Mouse (Mus musculus) cerebellum, adult 2 months (tissue): ENCODE data around the gene Rhog. TPM values are rescaled to one million over a fixed set of nuclear protein-coding genes. Genes with fewer than 3 reads are reported as not detected.
A peak's percentile ranks its signal among the peaks of the same experiment; 100 is the strongest.

Experiments used
- DNase-seq, 2 experiments: peaks; one replicate each; pipeline ENCODE4 v3.0.0; 2021
- H3K27ac ChIP-seq: fragments of 200-500 bp; 2 replicates; pipeline ENCODE4 v1.5.1; 2012; ENCODE audit warnings: low read length, control low read depth, inconsistent platforms; ENCODE audit not compliant: insufficient read depth
- H3K27me3 ChIP-seq: fragments of 200-500 bp; 2 replicates; pipeline ENCODE4 v1.6.1; 2012; ENCODE audit warnings: inconsistent platforms, mild to moderate bottlenecking, low read length, moderate library complexity; ENCODE audit not compliant: control insufficient read depth, insufficient read depth
- H3K4me1 ChIP-seq: fragments of 200-500 bp; 2 replicates; pipeline ENCODE4 v1.6.1; 2011; ENCODE audit warnings: low read length; ENCODE audit not compliant: control insufficient read depth, insufficient read depth
- H3K4me3 ChIP-seq: fragments of 200-500 bp; replicated peaks from 2 replicates; pipeline ENCODE3; 2011; ENCODE audit warnings: mild to moderate bottlenecking, low read depth, low read length, control low read depth; ENCODE audit not compliant: insufficient read depth
- CTCF ChIP-seq: fragments of 200-500 bp; IDR thresholded peaks from 2 replicates; pipeline ENCODE4 v1.5.1; 2011; ENCODE audit warnings: low read depth, mild to moderate bottlenecking, control low read depth, low read length, moderate library complexity, borderline replicate concordance; ENCODE audit not compliant: insufficient read depth
- POLR2A ChIP-seq: fragments of 200-500 bp; IDR thresholded peaks from 2 replicates; pipeline ENCODE4 v1.6.1; 2011; ENCODE audit warnings: low read length, control low read depth, borderline replicate concordance; ENCODE audit not compliant: insufficient read depth
- WGBS: fragments of 180-500 bp; shearing (Covaris S2); methylation state at CpG from one replicate; pipeline ENCODE4 v1.1.7; 2018; 5-methylcytosine and 5-hydroxymethylcytosine counted together
- polyA plus RNA-seq: library from polyadenylated mRNA; depleted of rRNA; stranded (reverse); fragments of >200 nt; gene quantifications from 2 replicates; pipeline ENCODE4 v1.2.3, GENCODE M21; 2012

Rhog gene
- polyA plus RNA-seq, 1 experiment = 87.6 TPM

DNA sequence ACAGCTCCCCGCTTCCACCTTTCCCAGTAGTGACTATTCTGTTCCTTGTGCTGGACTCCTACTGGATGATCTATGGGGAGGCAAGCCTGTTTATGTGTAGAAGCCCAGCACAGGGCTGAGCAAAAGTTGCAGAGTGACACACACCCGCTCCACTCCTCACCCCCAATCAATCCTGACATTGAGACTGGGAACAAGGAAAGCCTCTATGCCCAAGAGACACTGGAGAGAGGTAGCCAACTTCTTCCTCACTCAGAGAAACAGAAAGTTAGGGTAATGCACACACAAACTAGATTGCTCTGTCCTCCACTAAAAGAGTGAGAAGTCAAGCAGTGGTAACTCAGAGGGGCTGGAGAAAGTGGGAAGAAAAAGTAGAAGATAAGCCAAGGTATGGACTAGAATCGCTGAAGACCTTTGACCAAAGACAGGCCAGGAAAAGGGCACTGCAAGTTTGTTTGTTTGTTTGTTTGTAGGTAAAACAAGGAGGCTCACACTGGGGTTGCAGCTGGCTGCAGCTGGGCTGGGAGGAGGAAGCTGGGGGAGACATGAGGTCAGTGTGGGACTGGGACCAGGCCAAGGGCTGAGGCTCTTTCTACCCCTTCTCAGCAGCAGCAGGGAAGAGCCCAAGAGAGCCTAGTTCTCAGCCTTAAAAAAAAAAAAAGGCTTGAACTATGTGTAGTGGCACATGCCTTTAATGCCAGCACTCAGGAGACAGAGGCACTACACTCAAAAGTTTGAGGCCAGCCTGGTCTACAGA lies 10.9 kb downstream of the Rhog start:
- no peak for DNase-seq
- WGBS = 83% methylated on average over 3 of the region's 3 CpGs
- Histone ChIP-seq H3K27me3 (no peaks in the 10 kb centered on the region), H3K27ac (peak overlapping the region; percentile 32; the same call in 1 of the 2 replicates), H3K4me3 (no peak overlapping the region), H3K4me1 (no peaks in the 10 kb centered on the region; the same call in 1 of the 2 replicates)
- TF ChIP-seq CTCF (no peak), POLR2A (no peak)

DNA sequence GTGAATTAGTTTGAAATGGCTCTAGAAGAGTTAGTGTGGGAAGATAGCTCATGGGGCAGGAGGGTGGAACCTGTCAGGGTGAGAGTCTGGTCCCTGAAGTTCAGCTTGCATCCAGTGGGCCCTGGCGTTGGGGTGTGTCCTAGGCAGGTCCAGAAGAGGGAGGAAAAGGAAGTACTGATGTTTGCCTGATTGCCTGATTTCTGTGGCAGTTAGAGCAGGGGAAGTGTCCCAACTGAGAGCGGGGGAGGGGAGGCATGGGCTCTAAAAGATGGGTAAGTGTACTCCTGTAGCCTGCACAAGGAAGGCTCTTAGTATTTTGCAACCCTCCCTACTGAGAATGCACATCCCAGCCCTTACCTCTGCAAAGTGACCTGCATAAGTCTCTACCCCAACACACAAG lies 12.0 kb downstream of the Rhog start:
- DNase-seq = no peak
- 89% methylated on average over 2 of the region's 2 CpGs for WGBS
- no peaks in the 10 kb centered on the region for H3K27me3 ChIP-seq
- no peak overlapping the region for H3K27ac ChIP-seq
- H3K4me1 ChIP-seq = no peaks in the 10 kb centered on the region; the same call in 1 of the 2 replicates
- no peak for TF ChIP-seq CTCF
- no peak for TF ChIP-seq POLR2A
- no peak overlapping the region for H3K4me3 ChIP-seq

DNA sequence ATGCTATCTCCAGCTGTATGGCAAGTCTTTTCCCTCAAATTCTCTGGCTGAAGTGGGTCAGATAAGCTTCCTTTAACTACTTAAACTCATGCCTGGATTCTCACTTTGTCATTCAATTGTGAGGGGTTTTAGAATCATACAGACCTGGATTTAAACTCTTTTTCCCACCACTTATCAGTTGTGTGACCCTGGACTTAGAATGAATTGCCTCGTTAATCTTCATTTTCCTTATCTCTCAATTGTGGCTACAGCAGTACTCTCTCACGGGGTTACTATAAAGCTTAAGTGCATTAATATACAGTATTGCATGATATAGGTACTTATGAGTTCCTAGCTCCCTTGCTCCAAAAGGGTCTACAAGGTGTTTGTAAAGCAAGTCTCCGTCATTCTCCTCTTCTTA lies 12.9 kb downstream of the Rhog start:
- TF ChIP-seq CTCF = no peak
- no peak for TF ChIP-seq POLR2A
- no peaks in the 10 kb centered on the region for H3K27me3 ChIP-seq
- WGBS = 92% methylated on average over 3 of the region's 3 CpGs
- no peak overlapping the region for H3K4me3 ChIP-seq
- no peaks in the 10 kb centered on the region; the same call in 1 of the 2 replicates for H3K4me1 ChIP-seq
- no peak overlapping the region for H3K27ac ChIP-seq
- DNase-seq = no peak

DNA sequence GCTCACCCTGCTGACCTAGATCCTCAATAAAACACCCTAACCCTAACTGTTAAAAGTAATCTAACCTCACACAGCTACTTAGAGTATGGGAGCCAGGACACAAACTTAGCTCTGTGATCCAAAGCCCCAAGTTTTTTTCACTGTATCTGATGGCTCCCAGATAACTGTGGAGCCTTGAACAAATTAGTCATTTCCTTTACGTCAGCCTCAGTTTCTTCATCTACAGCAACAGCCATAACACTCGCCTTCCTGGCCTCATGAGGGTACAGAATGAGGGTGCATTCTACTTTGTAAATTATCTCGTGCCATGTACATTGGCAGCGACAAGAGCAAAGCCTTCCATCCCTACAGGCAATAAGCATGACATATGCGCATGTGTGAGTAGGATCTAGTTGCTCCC lies 13.5 kb downstream of the Rhog start:
- H3K27me3 ChIP-seq = no peaks in the 10 kb centered on the region
- H3K4me3 ChIP-seq = no peak overlapping the region
- TF ChIP-seq POLR2A (no peak), CTCF (no peak)
- no peak for DNase-seq
- 82% methylated on average over 5 of the region's 5 CpGs for WGBS
- H3K4me1 ChIP-seq = no peaks in the 10 kb centered on the region; the same call in 1 of the 2 replicates
- H3K27ac ChIP-seq = no peak overlapping the region

DNA sequence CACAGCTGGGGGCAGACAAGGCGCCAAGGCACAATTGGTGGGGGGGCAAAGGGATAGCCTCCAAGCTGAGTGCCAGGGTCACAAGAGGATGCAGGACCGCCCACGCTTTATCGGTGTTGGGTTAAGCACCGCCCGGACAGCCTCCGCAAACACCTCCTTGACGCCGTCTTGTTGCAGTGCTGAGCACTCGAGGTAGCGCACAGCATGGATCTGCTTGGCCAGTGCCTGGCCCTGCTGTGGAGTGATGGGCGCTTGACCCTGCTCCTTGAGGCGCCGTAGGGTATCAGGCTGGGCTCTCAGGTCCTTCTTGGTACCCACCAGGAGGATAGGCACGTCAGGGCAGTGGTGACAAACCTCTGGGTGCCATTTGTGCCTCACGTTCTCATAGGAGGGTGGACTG lies 16.3 kb downstream of the Rhog start:
- no peaks in the 10 kb centered on the region; the same call in 1 of the 2 replicates for H3K4me1 ChIP-seq
- H3K4me3 ChIP-seq = no peak overlapping the region
- no peak for TF ChIP-seq POLR2A
- no peak for TF ChIP-seq CTCF
- no peak overlapping the region for H3K27ac ChIP-seq
- DNase-seq = no peak
- no peaks in the 10 kb centered on the region for H3K27me3 ChIP-seq
- WGBS = 88% methylated on average over 16 of the region's 16 CpGs

DNA sequence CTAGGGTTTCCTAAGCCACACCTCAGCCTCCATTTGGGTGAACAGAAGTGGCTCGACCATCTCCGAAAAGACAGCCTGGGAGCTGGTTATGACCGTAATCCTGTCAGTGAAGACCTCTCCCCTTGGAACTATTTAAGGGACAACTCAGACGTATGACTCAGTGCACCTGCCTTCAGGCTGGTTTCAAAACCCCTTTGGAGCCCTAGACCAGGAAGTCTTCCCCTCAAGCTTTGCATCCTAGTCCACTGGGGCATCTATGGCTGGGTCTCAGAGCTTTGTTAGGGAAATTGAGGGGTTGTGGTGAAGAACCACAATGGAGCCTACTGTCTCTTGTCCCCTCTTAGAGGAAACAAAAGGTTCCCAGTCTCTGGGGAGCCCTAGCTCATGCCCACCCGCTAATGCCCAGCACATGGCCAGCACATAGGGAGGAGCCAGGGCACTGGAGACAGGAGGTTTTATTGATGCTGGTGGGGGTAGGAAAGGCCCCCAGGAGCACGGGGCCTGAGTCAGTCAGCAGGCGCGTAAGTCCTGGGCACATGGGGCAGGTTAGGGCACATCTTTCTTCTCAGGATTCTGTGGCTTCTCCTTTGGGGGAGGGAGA lies 17.1 kb downstream of the Rhog start:
- H3K4me3 ChIP-seq = no peak overlapping the region
- H3K4me1 ChIP-seq = no peaks in the 10 kb centered on the region; the same call in 1 of the 2 replicates
- peak overlapping the region; percentile 36; the same call in 1 of the 2 replicates for H3K27ac ChIP-seq
- H3K27me3 ChIP-seq = no peaks in the 10 kb centered on the region
- peak in 1 of 2 experiments; percentile 26 for DNase-seq
- no peak for TF ChIP-seq CTCF
- TF ChIP-seq POLR2A = no peak
- WGBS = 83% methylated on average over 8 of the region's 8 CpGs

DNA sequence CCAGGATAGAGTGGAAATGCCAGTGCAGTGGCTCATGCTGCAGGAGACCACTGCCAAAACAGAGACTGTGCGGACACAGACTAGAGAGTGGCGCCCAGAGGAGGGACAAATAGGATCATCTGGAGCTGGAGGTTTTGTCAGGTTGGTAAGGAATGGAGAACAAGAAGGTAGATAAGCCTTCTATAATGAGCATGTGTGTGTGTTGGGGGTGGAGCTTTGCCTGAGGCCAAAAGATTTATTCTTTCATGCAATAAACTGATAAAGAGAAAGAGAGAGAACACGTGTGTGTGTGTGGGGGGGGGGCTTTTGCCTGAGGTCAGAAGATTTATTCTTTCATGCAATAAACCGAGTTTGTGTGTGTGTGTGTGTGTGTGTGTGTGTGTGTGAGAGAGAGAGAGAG lies 22.8 kb downstream of the Rhog start:
- Histone ChIP-seq H3K27ac (no peak overlapping the region), H3K27me3 (no peaks in the 10 kb centered on the region), H3K4me3 (no peak overlapping the region), H3K4me1 (no peaks in the 10 kb centered on the region)
- WGBS = 85% methylated on average over 4 of the region's 4 CpGs
- no peak for DNase-seq
- TF ChIP-seq CTCF (no peak), POLR2A (no peak)

DNA sequence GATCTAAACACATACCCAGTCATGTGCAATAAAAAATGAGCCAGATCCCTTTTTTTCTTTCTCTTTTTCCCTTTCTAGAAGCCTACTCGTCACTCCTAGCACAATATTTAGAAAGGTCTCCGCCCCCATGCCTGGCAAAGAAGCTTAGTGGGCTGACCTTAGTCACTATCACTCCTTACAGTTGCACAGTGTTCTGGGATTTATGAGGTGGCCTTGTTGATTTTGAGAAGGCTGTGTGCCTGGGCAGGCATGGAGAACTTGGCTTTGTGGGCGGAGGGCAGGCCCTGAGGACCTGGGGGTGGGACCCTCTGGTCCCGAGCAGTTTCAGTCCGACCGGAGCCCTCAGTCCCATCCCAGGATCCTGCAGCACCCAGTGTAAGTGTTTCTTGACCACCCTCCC lies 26.0 kb downstream of the Rhog start:
- no peak overlapping the region for H3K4me3 ChIP-seq
- H3K27me3 ChIP-seq = no peaks in the 10 kb centered on the region
- no peak overlapping the region for H3K27ac ChIP-seq
- no peak for TF ChIP-seq CTCF
- TF ChIP-seq POLR2A = no peak
- no peak for DNase-seq
- H3K4me1 ChIP-seq = no peaks in the 10 kb centered on the region
- 89% methylated on average over 6 of the region's 6 CpGs for WGBS
